Mouse (Mus musculus): ENCODE measurements around the gene Med13l.

Med13l gene

DNA sequence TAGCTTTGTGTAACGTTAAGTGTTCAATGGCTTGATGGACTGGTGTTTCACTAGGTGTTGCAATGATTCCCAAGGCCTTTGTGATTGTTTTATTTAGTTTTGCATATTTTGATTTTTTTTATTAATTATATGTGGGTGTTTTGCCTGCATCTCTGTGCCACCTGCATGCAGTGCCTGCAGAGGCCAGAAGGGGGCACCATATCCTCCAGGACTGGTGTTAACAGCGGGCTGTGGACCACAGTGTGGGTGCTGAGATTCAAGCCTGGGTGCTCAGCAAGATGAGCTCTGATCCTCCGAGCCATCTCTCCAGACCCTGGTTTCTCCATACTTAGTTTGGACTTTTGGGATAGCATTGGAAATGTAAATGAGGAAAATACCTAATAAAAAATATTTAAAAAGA, 143.7 kb downstream of the Med13l start:
- peak; percentile 79 for DNase-seq

DNA sequence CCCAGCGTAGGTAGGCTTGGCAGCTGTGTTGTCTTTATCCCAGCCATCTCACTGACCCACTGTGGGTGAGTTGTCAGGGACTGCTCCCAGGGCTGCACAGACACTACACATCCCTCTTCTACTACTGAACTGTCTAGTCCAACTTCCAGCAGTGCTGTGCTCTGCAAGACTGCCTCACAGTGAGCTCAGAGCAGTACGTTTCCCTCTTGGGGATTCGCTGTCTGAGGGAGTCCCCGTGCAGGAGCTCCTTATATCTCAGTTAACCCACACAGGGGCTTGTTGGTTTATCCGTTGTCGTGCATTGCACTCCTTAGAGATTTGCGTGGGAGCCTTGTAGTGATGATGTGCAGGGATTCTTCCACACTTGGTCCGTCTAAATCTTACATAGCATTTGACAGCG, 144.5 kb downstream of the Med13l start:
- no peak for DNase-seq

DNA sequence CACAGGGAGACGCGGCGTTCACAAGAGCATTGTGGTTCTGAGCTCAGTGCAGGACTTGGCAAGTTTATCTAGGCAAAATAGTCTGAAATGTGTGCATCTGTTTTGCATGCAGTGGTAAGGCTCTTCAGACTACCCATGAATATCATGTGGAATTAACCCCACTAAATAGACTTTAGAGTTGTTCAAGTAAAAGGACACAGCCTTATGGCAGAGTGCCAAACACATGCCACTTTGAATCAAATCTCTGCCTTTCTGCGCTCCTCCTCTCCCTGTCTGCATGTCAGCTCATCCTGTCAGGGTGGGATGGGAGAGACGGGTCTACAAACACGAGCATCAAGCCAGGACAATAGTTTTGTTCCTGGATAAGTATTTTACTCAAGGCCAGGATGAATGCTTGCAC, 145.5 kb downstream of the Med13l start:
- peak; percentile 42 for DNase-seq

DNA sequence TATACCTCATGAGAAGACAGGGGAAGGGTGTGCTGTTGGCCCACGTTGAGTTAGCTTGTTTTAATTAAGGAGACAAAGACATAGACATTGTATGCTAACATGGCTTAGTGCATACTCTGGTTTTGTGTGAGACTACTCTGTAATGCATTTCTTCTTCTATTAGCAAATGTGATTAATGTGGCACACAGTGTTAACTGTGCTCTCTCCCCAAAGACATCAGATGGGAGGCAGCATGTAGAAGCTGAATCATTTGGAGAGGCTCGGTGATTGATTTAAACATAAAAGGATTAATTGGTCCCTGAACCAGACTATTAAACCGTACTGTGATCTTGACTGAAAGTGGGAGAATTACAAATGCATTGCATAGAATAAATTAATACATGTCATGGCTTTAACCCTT, 145.9 kb downstream of the Med13l start:
- DNase-seq, result no peak

DNA sequence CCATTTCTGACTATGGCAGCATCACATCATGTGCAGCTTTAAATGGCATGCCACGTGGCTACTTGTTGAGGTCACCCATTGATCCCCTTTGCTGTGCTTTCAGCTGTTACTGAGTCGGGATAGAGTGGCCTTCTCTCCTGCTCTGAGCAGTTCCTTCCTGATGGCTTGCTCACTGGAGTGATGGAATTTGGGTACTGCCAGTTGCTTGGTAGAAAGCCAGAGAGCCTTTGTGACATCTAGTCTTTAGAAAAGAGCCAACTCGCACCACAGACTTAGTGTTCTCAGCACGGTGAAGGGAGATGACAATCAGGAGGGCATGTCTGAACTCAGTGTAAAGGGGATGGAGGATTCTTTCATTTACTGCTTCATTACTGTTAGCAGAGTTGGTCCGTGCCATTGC, 147.0 kb downstream of the Med13l start:
- DNase-seq, result no peak

DNA sequence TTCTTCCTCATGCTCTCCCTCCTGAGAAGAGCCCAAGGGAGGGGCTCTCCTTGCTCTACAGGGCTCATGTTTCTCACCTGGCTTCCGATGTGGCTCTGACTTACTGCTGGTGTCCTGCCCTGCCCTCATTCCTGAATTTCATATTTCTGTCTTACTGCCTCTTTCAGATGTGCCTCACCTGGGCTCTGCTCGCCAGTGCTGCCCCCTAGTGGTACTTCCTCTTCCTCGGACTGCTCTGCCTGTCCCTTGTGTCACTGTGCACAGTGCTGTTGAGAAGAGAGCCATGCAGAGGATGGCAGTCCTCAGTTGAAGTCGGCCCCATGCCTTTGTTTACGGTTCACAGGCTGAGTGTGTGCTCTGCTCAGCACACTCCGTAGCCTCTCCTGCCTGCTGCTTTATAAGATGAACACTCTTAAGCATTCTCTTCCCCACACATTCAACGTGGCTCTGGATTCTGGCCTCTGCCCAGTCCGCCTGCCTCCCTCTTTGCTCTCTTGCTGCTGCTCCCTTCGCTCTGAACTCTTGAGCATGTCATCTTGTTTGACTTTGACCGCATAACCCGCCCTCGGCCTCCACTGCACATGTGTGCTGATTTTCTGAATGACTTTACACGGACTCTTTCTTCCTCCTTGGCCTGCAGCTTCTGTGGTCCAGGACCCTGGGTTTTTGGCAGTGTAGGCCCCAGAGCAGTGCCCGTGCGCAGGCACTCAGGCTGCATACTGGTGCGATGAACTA, 147.9 kb downstream of the Med13l start:
- DNase-seq, result peak; percentile 95

DNA sequence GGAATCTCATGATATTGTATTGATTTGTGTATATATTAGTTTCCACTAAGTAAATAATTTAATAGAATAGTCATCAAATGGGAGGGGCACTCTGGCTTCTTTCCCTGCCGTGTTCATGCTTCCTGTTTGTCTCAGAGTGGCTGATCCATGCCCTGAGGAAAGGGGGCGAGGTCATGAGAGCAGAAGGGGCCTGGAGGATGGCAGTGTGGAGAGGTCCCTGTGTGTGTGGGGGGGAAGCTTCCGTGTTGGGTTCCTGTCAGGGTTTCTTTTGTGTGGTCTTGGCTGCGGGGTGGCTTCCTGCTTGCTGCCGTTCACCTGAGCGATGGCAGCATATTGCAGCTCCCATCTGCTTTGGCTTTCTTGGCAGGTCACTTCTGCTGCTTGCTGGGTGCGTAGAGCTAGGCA, 149.4 kb downstream of the Med13l start:
- DNase-seq, result peak; percentile 80

DNA sequence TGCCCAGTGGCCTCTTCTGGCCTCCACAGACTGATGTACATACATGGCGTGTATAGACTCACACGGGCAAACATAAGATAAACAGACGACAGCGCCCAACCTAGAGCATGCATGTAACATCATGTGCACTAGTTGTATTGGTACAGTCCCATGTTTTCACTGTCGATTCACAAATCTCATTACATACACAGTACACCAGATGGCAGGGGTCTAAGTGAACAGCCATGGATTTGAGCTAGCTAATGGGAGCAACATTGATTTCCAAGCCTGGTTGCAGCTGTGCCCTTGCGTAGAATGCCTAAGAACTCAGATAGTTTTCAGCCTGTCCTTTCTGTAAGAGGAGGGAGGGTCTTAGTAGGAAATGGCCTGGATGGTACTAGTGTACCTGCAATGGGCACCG, 155.0 kb downstream of the Med13l start:
- no peak for DNase-seq

DNA sequence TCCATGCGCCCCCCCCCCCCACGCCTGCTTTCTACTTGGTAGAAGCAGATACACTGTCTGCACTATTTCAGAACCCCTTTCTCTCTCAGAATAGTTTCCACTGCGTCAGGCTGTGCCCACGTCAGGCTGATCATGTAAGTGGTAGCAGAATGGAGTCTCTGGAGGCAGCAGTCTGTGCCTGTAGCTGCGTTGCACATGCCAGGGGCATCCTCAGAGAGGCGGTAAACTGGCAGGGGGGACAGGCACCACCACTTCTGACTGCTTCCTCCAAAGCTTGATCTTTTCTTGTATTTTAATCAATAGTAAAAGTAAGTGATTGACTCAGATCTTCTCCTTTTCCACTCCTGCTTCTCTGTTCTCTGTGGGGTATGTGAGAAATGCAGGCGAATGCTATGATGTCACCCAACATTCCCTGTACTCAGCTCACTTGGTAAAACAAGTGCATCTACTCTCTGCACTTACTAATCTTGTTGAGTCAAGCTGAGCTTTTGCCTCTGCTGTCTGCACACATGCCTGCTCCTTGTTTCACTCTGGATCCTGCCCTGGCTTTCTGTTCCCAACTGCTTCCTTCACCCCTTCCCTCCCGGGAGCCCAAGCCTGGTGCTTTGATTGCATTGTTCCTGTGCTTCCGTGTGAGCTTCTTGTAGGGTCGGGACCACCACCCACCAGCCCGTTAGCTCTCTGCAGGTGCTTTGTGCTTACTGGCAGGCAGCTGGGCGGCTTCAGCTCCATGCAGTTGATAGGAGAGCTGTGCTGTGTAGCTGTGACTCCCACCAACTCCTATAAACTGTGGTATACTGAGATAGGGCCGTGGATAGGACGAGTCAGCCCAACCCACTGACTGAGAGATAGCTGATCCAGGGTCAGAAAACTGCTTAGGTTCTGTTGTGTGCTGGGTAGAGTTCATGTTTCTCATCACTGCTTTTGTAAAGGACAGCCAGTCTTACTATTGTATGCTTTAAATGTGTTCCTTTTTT, 156.1 kb downstream of the Med13l start:
- peak; percentile 42 for DNase-seq

DNA sequence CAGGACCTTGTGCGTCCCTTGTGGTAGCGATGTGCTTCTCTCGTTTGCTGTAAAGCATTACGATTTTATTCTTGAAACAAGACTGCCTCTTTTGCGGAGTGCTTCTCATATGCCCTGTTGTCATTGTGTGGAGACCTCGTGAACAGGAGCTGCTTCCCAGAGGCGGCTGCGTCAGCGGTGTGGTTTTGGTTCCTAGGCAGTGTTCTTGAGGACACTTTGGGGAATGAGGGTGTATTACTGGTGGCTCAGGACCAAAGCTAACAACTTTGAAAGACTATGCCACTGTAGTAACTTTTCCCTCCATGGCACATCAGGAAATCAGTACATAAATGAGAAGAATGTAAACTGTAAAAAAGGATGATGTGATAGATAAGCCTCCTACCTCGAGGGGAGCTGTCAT, 157.0 kb downstream of the Med13l start:
- peak; percentile 30 for DNase-seq

DNA sequence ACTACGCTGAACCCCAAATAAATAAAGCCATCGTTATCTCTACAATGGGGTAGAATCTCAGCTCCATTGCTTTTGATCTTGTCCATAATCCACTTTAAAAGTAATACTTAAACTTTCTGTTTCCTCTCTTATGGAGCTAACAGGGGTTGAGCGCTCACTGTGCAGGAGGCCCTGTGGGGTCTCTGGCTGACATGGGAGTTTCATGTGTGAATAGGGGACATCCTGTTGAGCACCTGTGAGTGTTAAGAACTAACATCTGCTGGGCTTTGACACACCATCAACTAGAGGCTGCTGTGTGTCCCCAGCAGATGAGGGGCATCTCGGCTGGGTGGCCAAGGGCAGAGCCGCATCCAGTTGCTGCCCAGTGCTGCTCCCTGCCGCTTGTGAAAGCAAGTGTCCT, 157.6 kb downstream of the Med13l start:
- DNase-seq, result peak; percentile 51

DNA sequence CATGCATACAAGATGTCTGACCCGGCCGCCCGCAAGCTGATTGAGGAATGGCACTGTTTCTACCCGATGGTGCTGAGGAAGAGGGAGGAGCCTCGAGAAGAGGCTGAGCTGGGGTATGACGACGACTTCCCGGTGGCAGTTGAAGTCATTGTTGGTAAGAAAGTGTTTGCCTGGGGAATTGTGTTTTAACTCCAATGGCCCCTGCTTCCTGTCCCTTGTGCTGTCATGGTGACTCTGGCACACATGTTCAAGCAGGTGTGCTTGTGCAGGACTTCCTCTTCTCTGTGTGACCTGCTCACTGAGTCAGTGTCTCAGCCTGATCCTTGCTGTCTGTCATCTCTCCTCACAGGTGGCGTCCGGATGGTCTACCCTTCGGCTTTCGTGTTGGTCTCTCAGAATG, 160.9 kb downstream of the Med13l start:
- peak; percentile 30 for DNase-seq

DNA sequence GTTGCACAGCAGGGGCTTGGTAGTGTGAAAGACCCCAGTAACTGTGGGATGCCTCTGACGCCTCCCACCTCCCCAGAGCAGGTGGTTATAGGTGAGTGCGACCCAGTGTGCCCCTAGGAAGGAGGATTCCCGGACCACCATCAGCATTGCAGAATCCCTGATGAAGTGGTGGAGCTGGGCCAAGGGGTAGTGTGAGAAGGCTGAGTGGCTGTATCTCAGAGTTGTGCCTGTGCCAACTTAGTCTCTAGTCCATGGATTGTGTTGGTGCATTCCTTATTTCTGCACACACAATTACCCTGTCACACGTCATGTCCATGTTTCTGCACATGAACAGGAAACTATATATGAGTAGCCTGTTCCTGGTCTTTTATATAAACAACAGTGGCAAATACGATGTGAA, 161.4 kb downstream of the Med13l start:
- DNase-seq, result no peak

DNA sequence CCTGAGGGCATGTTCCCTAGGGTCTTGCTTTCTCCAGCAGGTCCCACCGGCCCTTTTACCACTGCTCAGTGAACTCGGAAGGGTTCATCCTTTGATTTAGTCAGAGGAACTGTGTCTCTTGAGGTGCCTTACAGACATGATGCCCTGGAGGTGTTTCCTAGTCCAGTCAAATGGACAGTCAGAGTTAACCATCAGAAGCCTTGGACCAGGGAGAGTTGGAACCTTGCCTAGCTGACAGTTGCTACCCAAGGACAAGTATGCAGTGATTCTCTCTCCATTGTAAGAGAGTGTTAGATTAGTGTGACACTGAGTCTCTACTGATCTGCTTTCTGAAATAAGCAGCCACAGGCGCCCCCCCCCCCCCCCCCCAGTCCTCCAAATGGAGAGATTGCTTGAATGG, 162.0 kb downstream of the Med13l start:
- no peak for DNase-seq

DNA sequence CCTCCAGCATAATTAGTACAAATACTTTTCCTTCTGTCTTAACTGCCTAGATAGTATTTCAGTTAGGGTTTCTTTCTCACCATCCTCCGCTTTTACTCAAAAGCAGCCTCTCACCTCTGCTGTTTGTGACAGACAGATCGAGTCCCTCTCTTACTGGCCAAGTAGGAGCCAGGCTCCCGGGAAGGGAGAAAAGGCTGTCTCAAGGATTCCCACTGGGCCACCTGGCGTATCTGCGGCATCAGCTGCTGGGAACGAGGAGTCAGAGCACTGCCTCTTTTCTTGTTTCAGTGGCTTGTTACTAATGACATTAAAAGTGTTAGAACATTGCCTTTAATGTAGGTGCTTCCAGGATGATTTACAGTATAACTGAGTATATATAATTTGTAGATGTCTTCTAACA, 164.9 kb downstream of the Med13l start:
- DNase-seq, result no peak

DNA sequence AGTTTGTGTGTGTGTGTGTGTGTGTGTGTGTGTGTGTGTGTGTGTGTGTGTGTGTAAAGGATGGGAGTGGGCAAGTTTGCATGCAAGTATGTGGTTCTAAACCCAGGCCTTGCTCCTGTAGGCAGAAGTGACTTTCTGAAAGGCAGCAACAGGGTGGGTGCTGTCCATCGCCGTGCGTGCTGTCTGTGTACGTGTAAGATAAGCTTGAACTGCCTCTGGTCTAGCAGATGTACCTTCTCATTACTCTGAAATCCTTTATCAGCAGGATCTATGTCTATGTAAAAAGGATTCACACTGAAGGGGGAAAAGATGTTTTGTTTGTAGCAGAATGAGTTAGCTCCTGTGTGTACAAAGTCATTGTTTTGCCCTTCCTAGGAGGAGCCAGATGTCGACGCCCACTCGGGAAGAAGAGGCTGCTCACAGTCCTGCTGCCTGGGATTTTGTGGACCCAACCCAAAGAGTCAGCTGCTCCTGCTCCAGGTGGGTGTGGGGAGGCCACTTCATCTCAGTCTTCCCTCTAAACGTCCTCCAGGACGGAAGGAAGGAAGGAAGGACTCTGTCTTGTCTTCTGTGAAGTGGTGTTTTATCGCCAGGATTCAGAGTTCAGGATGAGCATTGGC, 165.5 kb downstream of the Med13l start:
- no peak for DNase-seq

DNA sequence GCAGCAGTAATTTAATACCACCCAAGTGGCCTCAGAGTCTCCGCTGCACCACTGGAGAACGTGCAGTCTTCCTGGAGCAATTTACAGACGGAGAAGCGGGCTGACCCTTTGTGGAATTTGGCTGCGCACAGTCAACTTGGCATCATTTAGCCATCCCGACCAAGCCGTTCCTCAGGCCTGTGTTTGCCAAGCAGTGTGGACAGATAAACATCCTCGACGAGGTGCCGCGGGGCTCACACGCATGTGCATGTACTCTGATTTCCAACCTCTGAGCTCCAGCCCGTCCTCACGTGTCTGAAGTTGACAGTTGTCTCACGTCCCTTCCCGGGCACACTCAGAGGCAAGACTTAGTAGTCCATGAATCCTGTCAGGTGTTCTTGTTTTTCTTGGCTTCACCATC, 166.9 kb downstream of the Med13l start:
- DNase-seq, result no peak

DNA sequence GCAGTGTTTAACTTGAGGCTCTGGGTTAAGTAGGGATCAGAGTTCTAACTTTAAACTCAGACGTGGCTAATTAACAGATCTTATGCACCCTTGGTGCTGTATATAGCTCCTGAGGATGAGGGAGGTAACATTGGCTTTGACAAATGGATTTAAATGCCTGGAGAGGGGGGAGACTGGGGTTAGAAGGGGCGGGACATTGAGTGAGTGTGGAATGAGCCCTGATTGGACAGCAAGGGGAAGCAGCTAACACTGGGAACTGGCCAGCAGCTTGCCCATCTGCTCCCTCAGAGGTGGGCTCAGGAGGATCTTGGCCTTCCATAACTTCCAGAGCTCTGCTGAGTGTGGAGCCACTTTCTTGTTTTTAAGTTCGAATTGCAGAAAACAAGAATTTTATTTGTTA, 171.7 kb downstream of the Med13l start:
- no peak for DNase-seq

DNA sequence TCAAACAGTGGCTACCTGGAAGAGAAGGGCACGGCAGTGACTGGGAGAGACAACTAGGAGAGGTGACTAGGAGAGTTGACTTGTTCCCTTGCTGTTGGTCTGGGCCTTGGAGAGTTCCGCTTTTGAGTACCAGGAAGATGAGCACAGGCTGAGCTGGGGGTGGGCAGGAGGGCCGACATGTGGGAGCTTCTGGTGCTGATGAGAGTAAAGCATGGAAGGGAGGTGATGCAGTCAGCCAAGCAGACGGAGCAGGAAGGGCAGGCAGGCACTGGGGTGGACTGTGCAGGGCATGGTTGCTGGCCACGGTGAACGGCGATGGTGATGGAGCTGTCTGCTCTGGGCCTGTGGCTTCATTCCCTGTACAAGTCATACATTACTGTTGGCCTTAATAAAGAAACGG, 172.2 kb downstream of the Med13l start:
- DNase-seq, result no peak

DNA sequence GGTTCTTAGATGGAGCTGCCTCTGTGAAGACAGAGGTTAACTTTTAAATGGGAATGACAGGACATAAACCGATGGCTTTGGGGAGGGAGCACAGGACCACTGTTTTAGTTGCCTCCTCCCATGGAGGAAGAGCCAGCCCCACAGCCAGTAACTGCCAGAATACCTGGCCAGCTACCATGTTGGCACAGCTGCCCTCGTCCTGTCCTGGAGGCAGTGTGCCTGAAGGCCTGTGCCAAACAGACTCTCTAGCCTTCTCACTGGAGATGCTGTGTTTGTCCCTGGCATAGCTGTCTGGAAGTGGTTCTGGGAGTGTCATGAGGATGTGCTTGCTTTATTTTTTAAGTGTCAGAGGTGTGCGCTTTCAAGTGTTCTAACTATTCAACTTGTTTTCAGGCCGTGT, 173.1 kb downstream of the Med13l start:
- no peak for DNase-seq

DNA sequence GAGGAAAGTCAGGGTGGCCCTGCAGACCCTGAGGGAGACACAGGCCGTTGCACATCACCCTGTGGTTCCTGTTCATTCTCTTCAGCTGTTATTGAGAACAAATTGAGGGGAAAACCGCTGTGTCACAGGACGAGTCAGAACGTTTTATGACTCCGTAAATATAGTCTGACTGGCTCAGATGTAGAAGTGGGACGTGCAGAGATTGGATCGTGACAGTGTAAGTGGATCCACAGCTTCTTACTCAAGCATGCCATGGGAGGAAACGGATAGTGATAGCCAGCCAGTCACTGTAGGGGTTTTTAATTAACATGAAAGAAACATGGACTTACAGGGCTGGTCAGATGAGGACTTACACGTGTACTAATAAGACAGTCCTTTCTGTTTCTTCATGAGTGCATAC, 174.0 kb downstream of the Med13l start:
- DNase-seq, result no peak

DNA sequence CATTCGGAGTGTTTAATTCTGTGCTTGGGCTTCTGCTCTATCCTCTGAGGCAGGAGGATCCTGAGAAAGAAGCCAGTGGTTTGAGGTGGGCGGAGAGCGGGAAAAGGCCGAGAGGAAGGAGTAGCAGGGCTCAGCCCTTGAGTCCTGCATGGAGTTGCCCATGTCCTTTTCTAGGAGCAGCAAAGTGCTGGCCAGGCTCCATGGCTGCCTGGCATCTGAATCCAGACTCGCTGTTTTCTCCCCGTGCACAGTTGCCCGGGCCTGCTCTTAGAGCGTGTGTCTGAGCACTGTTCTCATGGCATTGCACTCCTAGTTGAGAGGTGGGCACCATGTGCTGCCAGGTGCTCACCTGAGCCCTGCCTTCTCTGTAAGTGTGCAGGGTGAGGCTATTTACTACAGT, 175.3 kb downstream of the Med13l start:
- DNase-seq, result no peak

DNA sequence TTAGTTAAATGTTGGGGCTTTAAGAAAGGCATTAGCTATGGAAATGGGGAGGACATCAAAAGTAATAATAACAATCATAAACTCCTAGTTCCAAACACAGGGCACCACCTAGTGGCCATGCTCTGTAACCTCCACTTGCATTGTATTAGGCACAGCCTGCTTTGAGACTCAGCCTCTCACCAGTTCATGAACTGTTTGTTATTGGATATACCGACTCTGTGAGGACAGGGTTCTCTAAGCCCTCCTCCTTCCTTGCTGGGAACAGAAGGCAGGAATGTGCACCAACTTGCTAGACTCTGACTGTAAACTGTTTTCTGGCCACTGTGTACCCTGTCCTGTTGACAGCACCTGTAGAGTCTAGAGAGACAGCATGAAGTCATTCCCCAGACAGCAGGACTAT, 177.1 kb downstream of the Med13l start:
- DNase-seq, result peak; percentile 87

DNA sequence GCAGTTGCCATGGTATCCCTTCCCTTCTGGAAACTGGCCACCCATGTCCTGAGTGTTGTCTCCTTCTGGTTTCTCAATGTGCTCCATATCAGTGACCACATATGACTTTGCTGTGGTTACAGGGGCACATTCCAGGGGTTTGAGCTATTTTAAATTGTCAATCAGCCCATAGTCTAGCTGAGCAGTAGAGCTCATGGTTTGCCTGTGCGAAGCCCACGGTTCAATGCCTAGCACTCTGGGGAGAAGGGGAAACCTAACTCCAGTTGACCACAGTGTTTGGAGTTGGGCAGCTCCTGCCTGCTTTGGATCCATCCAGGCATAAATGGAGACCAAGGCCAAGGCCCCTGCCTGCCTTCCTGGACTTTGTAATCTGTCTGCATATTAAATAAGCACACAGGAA, 182.6 kb downstream of the Med13l start:
- DNase-seq, result no peak
